Mouse (Mus musculus) bone marrow, adult 2 months (tissue): ENCODE measurements around the gene Pde1a. TPM values are rescaled to one million over a fixed set of nuclear protein-coding genes. Genes with fewer than 3 reads are reported as not detected.

Source experiments
- H3K27ac ChIP-seq: fragments of 200-500 bp; 2 replicates; pipeline ENCODE4 v1.5.1; 2012; ENCODE audit warnings: low read depth, mild to moderate bottlenecking, control low read depth, inconsistent platforms, low read length; ENCODE audit not compliant: control insufficient read depth, poor library complexity, insufficient read depth
- H3K4me1 ChIP-seq: fragments of 200-500 bp; 2 replicates; pipeline ENCODE4 v1.6.1; 2011; ENCODE audit warnings: low read length; ENCODE audit not compliant: control insufficient read depth, insufficient read depth
- H3K4me3 ChIP-seq: fragments of 200-500 bp; replicated peaks from 2 replicates; pipeline ENCODE3; 2011; ENCODE audit warnings: mild to moderate bottlenecking, low read depth, low read length, control low read depth; ENCODE audit not compliant: control insufficient read depth
- CTCF ChIP-seq: fragments of 200-500 bp; IDR thresholded peaks from 2 replicates; pipeline ENCODE4 v1.5.1; 2011; ENCODE audit warnings: low read length, control low read depth; ENCODE audit not compliant: control insufficient read depth, insufficient read depth
- POLR2A ChIP-seq: fragments of 200-500 bp; IDR thresholded peaks from 2 replicates; pipeline ENCODE4 v1.6.1; 2011; ENCODE audit warnings: low read depth, mild to moderate bottlenecking, control low read depth, low read length, borderline replicate concordance; ENCODE audit not compliant: control insufficient read depth
- WGBS: fragments of 180-500 bp; shearing (Covaris S2); methylation state at CpG from one replicate; pipeline ENCODE4 v1.1.7; 2018; 5-methylcytosine and 5-hydroxymethylcytosine counted together
- polyA plus RNA-seq: library from polyadenylated mRNA; stranded (reverse); fragments of >200 nt; gene quantifications from 2 replicates; pipeline ENCODE4 v1.2.4, GENCODE M21; 2011; ENCODE audit warnings: low replicate concordance; ENCODE audit not compliant: missing spikeins, insufficient read depth, insufficient read length

Gene Pde1a
- polyA plus RNA-seq, 1 experiment = 2.6 TPM

- TF ChIP-seq CTCF (no peak), POLR2A (no peak)
- H3K4me1 ChIP-seq = no peaks in the 10 kb centered on the region
- no peak overlapping the region for H3K4me3 ChIP-seq
- 69% methylated on average over 2 of the region's 2 CpGs for WGBS
- no peak overlapping the region for H3K27ac ChIP-seq
Measured at GRCm38 (mm10) chr2:80073426-80073825, 55.8 kb downstream of the Pde1a start.

GRCm38 (mm10) chr2:80069745-80070144, 59.5 kb downstream of the Pde1a start:
- 67% methylated on average over 3 of the region's 3 CpGs for WGBS
- Histone ChIP-seq H3K4me1 (no peaks in the 10 kb centered on the region), H3K4me3 (no peak overlapping the region), H3K27ac (no peak overlapping the region)
- TF ChIP-seq POLR2A = no peak
- no peak for TF ChIP-seq CTCF

GRCm38 (mm10) chr2:80066449-80066848, 62.8 kb downstream of the Pde1a start:
- 85% methylated on average over 4 of the region's 4 CpGs for WGBS
- no peak overlapping the region for H3K4me3 ChIP-seq

GRCm38 (mm10) chr2:80056062-80056461, 73.2 kb downstream of the Pde1a start:
- H3K4me1 ChIP-seq = no peaks in the 10 kb centered on the region
- H3K4me3 ChIP-seq = no peak overlapping the region
- TF ChIP-seq CTCF (no peak), POLR2A (no peak)
- no peak overlapping the region for H3K27ac ChIP-seq

More at GRCm38 (mm10) chr2:80066449-80066848, 62.8 kb downstream of the Pde1a start:
- Histone ChIP-seq H3K27ac (no peak overlapping the region), H3K4me1 (no peaks in the 10 kb centered on the region)
- no peak for TF ChIP-seq POLR2A
- no peak for TF ChIP-seq CTCF

- WGBS = 76% methylated on average over 3 of the region's 3 CpGs
- H3K4me3 ChIP-seq = no peak overlapping the region
- TF ChIP-seq CTCF (no peak), POLR2A (no peak)
- H3K27ac ChIP-seq = no peak overlapping the region
- H3K4me1 ChIP-seq = no peaks in the 10 kb centered on the region
Measured at GRCm38 (mm10) chr2:80054042-80054441, 75.2 kb downstream of the Pde1a start.

- 70% methylated on average over 4 of the region's 4 CpGs for WGBS
- H3K4me1 ChIP-seq = no peaks in the 10 kb centered on the region; the same call in 1 of the 2 replicates
- TF ChIP-seq CTCF (no peak), POLR2A (no peak)
Measured at GRCm38 (mm10) chr2:80046751-80047513, 82.3 kb downstream of the Pde1a start.

GRCm38 (mm10) chr2:80038642-80039445, 90.4 kb downstream of the Pde1a start:
- Histone ChIP-seq H3K27ac (no peak overlapping the region), H3K4me1 (no peaks in the 10 kb centered on the region; the same call in 1 of the 2 replicates), H3K4me3 (no peak overlapping the region)
- TF ChIP-seq POLR2A (no peak), CTCF (no peak)
- 54% methylated on average over 10 of the region's 10 CpGs for WGBS

More at GRCm38 (mm10) chr2:80046751-80047513, 82.3 kb downstream of the Pde1a start:
- H3K4me3 ChIP-seq = no peak overlapping the region
- H3K27ac ChIP-seq = no peak overlapping the region

- Histone ChIP-seq H3K27ac (no peak overlapping the region), H3K4me3 (no peak overlapping the region), H3K4me1 (no peaks in the 10 kb centered on the region; the same call in 1 of the 2 replicates)
- WGBS = 60% methylated on average over 5 of the region's 5 CpGs
- TF ChIP-seq CTCF (no peak), POLR2A (no peak)
Measured at GRCm38 (mm10) chr2:80037971-80038370, 91.3 kb downstream of the Pde1a start.
